Mouse (Mus musculus): ENCODE data around the gene Cyp2c70.

GRCm38 (mm10) chr19:40231074-40231738 lies 44.1 kb upstream of the Cyp2c70 start:
- TF ChIP-seq CTCF (conservative IDR thresholded peaks at IDR 0.05; ENCODE audit: low read length) (no peak), NANOG (IDR thresholded peaks at IDR 0.05; ENCODE audit: borderline replicate concordance, low read length) (no peak)

Data from E14TG2a.4 (cell line).